Comparison of ENCODE assay signal across 10 mouse cellular contexts in the genomic region with DNA sequence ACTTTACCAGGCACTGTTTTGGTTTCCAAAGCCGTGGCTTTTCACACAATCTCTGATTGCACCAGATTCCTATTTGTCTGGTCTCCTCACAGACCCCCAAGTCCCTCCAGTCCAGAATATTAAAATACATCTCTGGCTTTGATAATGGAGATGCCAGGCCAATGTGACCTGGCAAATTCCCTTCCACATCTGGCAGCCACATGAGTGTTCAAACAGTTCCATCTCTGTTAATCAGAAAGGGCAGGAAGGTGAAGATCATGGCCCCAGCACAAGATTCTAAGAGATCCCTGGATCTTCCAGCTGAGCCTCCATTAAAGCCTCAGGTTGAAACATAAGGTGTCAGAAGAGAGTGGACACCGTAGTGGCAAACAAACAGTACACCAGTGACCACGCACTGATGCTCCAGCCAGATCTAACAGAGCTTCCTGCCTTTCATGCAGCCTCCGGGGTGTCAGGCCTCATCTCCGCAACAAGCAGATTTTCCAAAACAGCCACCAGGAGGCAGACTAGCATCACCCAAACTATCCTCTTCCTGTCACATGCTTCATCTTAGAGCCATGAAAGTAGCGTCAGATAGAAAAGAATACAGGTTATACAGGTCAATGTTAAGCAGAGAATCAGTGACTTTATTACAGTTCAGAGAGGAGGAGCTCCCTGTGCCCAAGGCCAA. TPM values are rescaled to one million over a fixed set of nuclear protein-coding genes. Genes with fewer than 3 reads are reported as not detected.
DNase-seq lines count a peak whose midpoint lies in the region; ATAC-seq and TF ChIP-seq lines count a peak whose summit lies in the region.
"Had no signal": no experiment of that assay in that cellular context is flagged by ENCODE, and none has a peak within 500 bp of the region (broad histone marks: within the 10 kb centered on the region; RNA-seq: fewer than 3 reads in every experiment).

No protein-coding gene starts in this region.

- no peaks in the 10 kb centered on the region for H3K36me3 ChIP-seq in ES-E14 (ENCODE audit: control insufficient read depth, insufficient read depth, low read length, poor library complexity, severe bottlenecking)
- no peaks in the 10 kb centered on the region for H3K36me3 ChIP-seq in limb, embryonic 11.5 days (ENCODE audit: control insufficient read depth, insufficient read depth, low read length)
- H3K36me3 ChIP-seq in small intestine, adult 2 months (ENCODE audit: control insufficient read depth, insufficient read depth, low read length): no peaks in the 10 kb centered on the region
- H3K36me3 ChIP-seq: heart, embryonic 15.5 days; neural tube, embryonic 12.5 days had no signal

- H3K27me3 ChIP-seq in limb, embryonic 11.5 days (ENCODE audit: control insufficient read depth, insufficient read depth, low read length): no peaks in the 10 kb centered on the region
- no peaks in the 10 kb centered on the region for H3K27me3 ChIP-seq in small intestine, adult 2 months (ENCODE audit: control insufficient read depth, insufficient read depth, low read length)
- H3K27me3 ChIP-seq: heart, embryonic 15.5 days; neural tube, embryonic 12.5 days had no signal

- intact Hi-C loops in left cerebral cortex, postnatal 10 days (cut with DNase I): loop anchor here (2.0 kb wide), 1 partner anchor 129 kb away; no protein-coding TSS in a partner anchor

- ATAC-seq in limb, embryonic 11.5 days (ENCODE audit: insufficient number of reproducible peaks, low FRiP score, low TSS enrichment, low read depth): no peak

- in situ Hi-C loops in ES-E14 (cut with MboI; ENCODE audit: low sequenced_read_pairs in 2 of 2, unreplicated experiment in 2 of 2): loop anchor here in 1 of 2 experiments (5.0 kb wide), 1 partner anchor 129 kb away; no protein-coding TSS in a partner anchor

- H3K27ac ChIP-seq in ES-E14 (ENCODE audit: insufficient read depth, low read depth, low read length, poor library complexity, severe bottlenecking): no peak overlapping the region
- no peak overlapping the region for H3K27ac ChIP-seq in limb, embryonic 11.5 days (replicated peaks; ENCODE audit: low read depth, low read length)
- H3K27ac ChIP-seq in small intestine, adult 2 months (ENCODE audit: insufficient read depth, low read depth, low read length): no peak overlapping the region
- H3K27ac ChIP-seq: heart, embryonic 15.5 days; neural tube, embryonic 12.5 days had no signal

- no peak for TF ChIP-seq POLR2A in small intestine, adult 2 months (IDR thresholded peaks at IDR 0.05; ENCODE audit: low read depth, low read length)

- no peaks in the 10 kb centered on the region for H3K9me3 ChIP-seq in ES-E14 (ENCODE audit: control insufficient read depth, insufficient read depth, low read depth, low read length)
- H3K9me3 ChIP-seq in limb, embryonic 11.5 days (ENCODE audit: control insufficient read depth, low read length): no peaks in the 10 kb centered on the region
- H3K9me3 ChIP-seq: heart, embryonic 15.5 days; neural tube, embryonic 12.5 days had no signal

- H3K4me2 ChIP-seq in limb, embryonic 11.5 days (ENCODE audit: low read depth, severe bottlenecking): no peak overlapping the region
- H3K4me2 ChIP-seq: heart, embryonic 15.5 days; neural tube, embryonic 12.5 days had no signal

- H3K9ac ChIP-seq in ES-E14 (ENCODE audit: insufficient read depth, low read depth, low read length, poor library complexity, severe bottlenecking): no peak overlapping the region
- no peak overlapping the region for H3K9ac ChIP-seq in limb, embryonic 11.5 days (ENCODE audit: low read length)
- H3K9ac ChIP-seq: heart, embryonic 15.5 days; neural tube, embryonic 12.5 days had no signal

- peak; percentile 17 to 47 for DNase-seq in left cerebral cortex, postnatal 10 days (ENCODE audit: extremely low spot score in 1 of 2, low spot score in 2 of 2)
- no peak for DNase-seq in left cerebral cortex, adult 11 months (ENCODE audit: low spot score)
- DNase-seq in ES-E14 (ENCODE audit: low read depth, low spot score): peak; percentile 51
- peak; percentile 55 for DNase-seq in adrenal gland, adult 2 months
- DNase-seq in gastrocnemius, adult 8-10 months (ENCODE audit: low spot score in 2 of 2): peak; percentile 44 to 46
- DNase-seq in limb, embryonic 11.5 days (ENCODE audit: low spot score): peak; percentile 66
- DNase-seq in cerebellum, adult 11-12 months: no peak

- TF ChIP-seq CTCF in small intestine, adult 2 months (IDR thresholded peaks at IDR 0.05; ENCODE audit: extremely low read depth, insufficient read length, insufficient replicate concordance, low read depth, low read length): peak; percentile 30; the same call in 1 of the 2 replicates

- WGBS in limb, embryonic 11.5 days: 17% methylated on average over 6 of the region's 6 CpGs
- WGBS in small intestine, adult 2 months: 38% methylated on average over 6 of the region's 6 CpGs

- H3K4me1 ChIP-seq in ES-E14 (ENCODE audit: control insufficient read depth in 2 of 2, insufficient read depth in 2 of 2, low read length in 2 of 2, poor library complexity in 1 of 2): no peaks in the 10 kb centered on the region
- no peaks in the 10 kb centered on the region for H3K4me1 ChIP-seq in limb, embryonic 11.5 days (ENCODE audit: control insufficient read depth, insufficient read depth, low read length)
- H3K4me1 ChIP-seq in small intestine, adult 2 months (ENCODE audit: control insufficient read depth, insufficient read depth, insufficient read length, low read length): no peaks in the 10 kb centered on the region
- H3K4me1 ChIP-seq: neural tube, embryonic 12.5 days had no signal

- no peak overlapping the region for H3K4me3 ChIP-seq in ES-E14 (ENCODE audit: insufficient read depth in 1 of 2, low read depth in 1 of 2, low read length in 2 of 2, poor library complexity in 1 of 2, severe bottlenecking in 1 of 2)
- no peak overlapping the region for H3K4me3 ChIP-seq in limb, embryonic 11.5 days (ENCODE audit: low read depth, low read length)
- no peak overlapping the region for H3K4me3 ChIP-seq in small intestine, adult 2 months (ENCODE audit: low read depth, low read length)
- H3K4me3 ChIP-seq: heart, embryonic 15.5 days; neural tube, embryonic 12.5 days had no signal

TF ChIP-seq in ES-E14, 5 proteins besides CTCF, POLR2A, EP300 and RAD21:
- TF ChIP-seq ZC3H11A (IDR thresholded peaks at IDR 0.05; ENCODE audit: borderline replicate concordance, low read depth, low read length) (peak; percentile 75; the same call in 1 of the 2 replicates), ZNF384 (IDR thresholded peaks at IDR 0.05; ENCODE audit: low read depth, low read length) (no peak), HCFC1 (IDR thresholded peaks at IDR 0.05; ENCODE audit: borderline replicate concordance, insufficient read depth, low read length) (no peak), CHD2 (IDR thresholded peaks at IDR 0.05; ENCODE audit: low read depth, low read length) (no peak), MAFK (IDR thresholded peaks at IDR 0.05; ENCODE audit: insufficient read depth, low read depth, low read length) (0 out of 2 replicates have a peak, but pooled peaks have one; percentile 9)

RNA-seq across cellular contexts. Expression of gene Ccl7, which starts 2.4 kb away (rescaled TPM):
- not detected for total RNA-seq in left cerebral cortex, postnatal 10 days (2021)
- 0.32 and 6.3 TPM in 2 replicates for total RNA-seq in ES-E14 (2012; rRNA removed)
- total RNA-seq in adrenal gland, adult 2 months (2021): 1 to 10 TPM in 1 of 2 experiments, under 1 TPM in 1; 0.49 to 2.9 TPM
- 0.28 and 0.48 TPM in 2 replicates for polyA plus RNA-seq in adrenal gland, adult 2 months (2012; rRNA removed)
- total RNA-seq in gastrocnemius, adult 8-10 months (2022): under 1 TPM in 1 of 4 experiments, not detected in 3; 0.56 TPM
- polyA plus RNA-seq in limb, embryonic 11.5 days (2014; fragmentation: Nextera tagmentation; extraction: Ambion mirVana): not detected in 2 replicates
- 0.32 and 0.91 TPM in 2 replicates for polyA plus RNA-seq in small intestine, adult 2 months (2012; rRNA removed)

RNA-seq across cellular contexts. Expression of gene Gm17268, which starts 9.5 kb away (rescaled TPM):
- total RNA-seq in left cerebral cortex, postnatal 10 days (2021): not detected
- not detected in 2 replicates for total RNA-seq in ES-E14 (2012; rRNA removed)
- not detected for total RNA-seq in adrenal gland, adult 2 months (2021)
- polyA plus RNA-seq in adrenal gland, adult 2 months (2012; rRNA removed): not detected in 2 replicates
- total RNA-seq in gastrocnemius, adult 8-10 months (2022): not detected
- polyA plus RNA-seq in limb, embryonic 11.5 days (2014; fragmentation: Nextera tagmentation; extraction: Ambion mirVana): not detected in 2 replicates
- not detected in 2 replicates for polyA plus RNA-seq in small intestine, adult 2 months (2012; rRNA removed)
- polyA plus RNA-seq: heart, embryonic 15.5 days; neural tube, embryonic 12.5 days had no signal

RNA-seq across cellular contexts. Expression of gene Ccl11, which starts 9.7 kb away (rescaled TPM):
- under 1 TPM; 0.32 to 0.87 TPM for total RNA-seq in left cerebral cortex, postnatal 10 days (2021)
- not detected in 2 replicates for total RNA-seq in ES-E14 (2012; rRNA removed)
- 10 to 100 TPM in 1 of 2 experiments, 1 to 10 TPM in 1; 5.2 to 13.8 TPM for total RNA-seq in adrenal gland, adult 2 months (2021)
- 3.3 and 3.5 TPM in 2 replicates for polyA plus RNA-seq in adrenal gland, adult 2 months (2012; rRNA removed)
- 10 to 100 TPM; 13.0 to 23.4 (median 18.2) TPM for total RNA-seq in gastrocnemius, adult 8-10 months (2022)
- not detected in 2 replicates for polyA plus RNA-seq in limb, embryonic 11.5 days (2014; fragmentation: Nextera tagmentation; extraction: Ambion mirVana)
- polyA plus RNA-seq in small intestine, adult 2 months (2012; rRNA removed): 12.6 and 14.8 TPM in 2 replicates

RNA-seq across cellular contexts. Expression of gene Ccl2, which starts 12.5 kb away (rescaled TPM):
- total RNA-seq in left cerebral cortex, postnatal 10 days (2021): not detected
- 0.74 and 7.8 TPM in 2 replicates for total RNA-seq in ES-E14 (2012; rRNA removed)
- 1 to 10 TPM in 1 of 2 experiments, under 1 TPM in 1; 0.98 to 2.0 TPM for total RNA-seq in adrenal gland, adult 2 months (2021)
- polyA plus RNA-seq in adrenal gland, adult 2 months (2012; rRNA removed): 4.1 and 5.5 TPM in 2 replicates
- under 1 TPM in 2 of 4 experiments, not detected in 2; 0.74 to 0.94 TPM for total RNA-seq in gastrocnemius, adult 8-10 months (2022)
- polyA plus RNA-seq in limb, embryonic 11.5 days (2014; fragmentation: Nextera tagmentation; extraction: Ambion mirVana): not detected in 2 replicates
- polyA plus RNA-seq in small intestine, adult 2 months (2012; rRNA removed): 1.4 and 2.0 TPM in 2 replicates

RNA-seq across cellular contexts. Expression of gene Ccl12, which starts 53.8 kb away (rescaled TPM):
- not detected for total RNA-seq in left cerebral cortex, postnatal 10 days (2021)
- total RNA-seq in ES-E14 (2012; rRNA removed): not detected in 2 replicates
- total RNA-seq in adrenal gland, adult 2 months (2021): not detected
- 0.26 and 0.31 TPM in 2 replicates for polyA plus RNA-seq in adrenal gland, adult 2 months (2012; rRNA removed)
- not detected for total RNA-seq in gastrocnemius, adult 8-10 months (2022)
- 0.61 and 0.92 TPM in 2 replicates for polyA plus RNA-seq in limb, embryonic 11.5 days (2014; fragmentation: Nextera tagmentation; extraction: Ambion mirVana)
- 0.39 and 0.89 TPM in 2 replicates for polyA plus RNA-seq in small intestine, adult 2 months (2012; rRNA removed)

Comparison
In these comparisons a context has a peak if more than half of its experiments do, and no peak if none do; other contexts are left out.
1. DNase-seq: peak in left cerebral cortex, postnatal 10 days (2 of 2), ES-E14 (single experiment), adrenal gland, adult 2 months (single experiment), gastrocnemius, adult 8-10 months (2 of 2) and limb, embryonic 11.5 days (single experiment); none in left cerebral cortex, adult 11 months (single experiment) and cerebellum, adult 11-12 months (single experiment).